Mouse (Mus musculus): ENCODE results near the gene Rsc1a1. TPM values are rescaled to one million over a fixed set of nuclear protein-coding genes. Genes with fewer than 3 reads are reported as not detected.

Rsc1a1 gene
- 0.98 TPM for polyA plus RNA-seq (2017; shearing (Covaris generic))

GRCm38 (mm10) chr4:141685499-141685898 lies at the start of gene Rsc1a1:
Gene Rsc1a1, minus strand, starts transcription at chr4:141685599.

GRCm38 (mm10) chr4:141722731-141723672 lies 37.6 kb upstream of the Rsc1a1 start, which contains the start of gene Ddi2:
Gene Ddi2, minus strand, starts transcription at chr4:141723419.

GRCm38 (mm10) chr4:141664799-141665198 lies 20.6 kb downstream of the Rsc1a1 start, which contains the start of gene Plekhm2:
Gene Plekhm2, minus strand, starts transcription at chr4:141664899.

Other genes with a start within 250 kb of the Rsc1a1 start
- not detected for gene Srarp, start 249.5 kb downstream of the Rsc1a1 start, polyA plus RNA-seq (2017; shearing (Covaris generic))
- 41.1 TPM for gene Zbtb17, start 240.9 kb downstream of the Rsc1a1 start, polyA plus RNA-seq (2017; shearing (Covaris generic))
- gene Spen, start 147.0 kb downstream of the Rsc1a1 start, polyA plus RNA-seq (2017; shearing (Covaris generic)), result 21.2 TPM
- not detected for gene Fblim1, start 79.5 kb downstream of the Rsc1a1 start, polyA plus RNA-seq (2017; shearing (Covaris generic))
- 0.35 TPM for gene Tmem82, start 67.0 kb downstream of the Rsc1a1 start, polyA plus RNA-seq (2017; shearing (Covaris generic))
- gene Slc25a34, start 61.8 kb downstream of the Rsc1a1 start, polyA plus RNA-seq (2017; shearing (Covaris generic)), result not detected
- 9.7 TPM for gene Plekhm2, start 20.7 kb downstream of the Rsc1a1 start, polyA plus RNA-seq (2017; shearing (Covaris generic))
- gene Ddi2, start 37.8 kb upstream of the Rsc1a1 start, polyA plus RNA-seq (2017; shearing (Covaris generic)), result 38.8 TPM
- not detected for gene Agmat, start 61.1 kb upstream of the Rsc1a1 start, polyA plus RNA-seq (2017; shearing (Covaris generic))
- gene Dnajc16, start 105.3 kb upstream of the Rsc1a1 start, polyA plus RNA-seq (2017; shearing (Covaris generic)), result 3.6 TPM
- 9.1 TPM for gene Casp9, start 108.0 kb upstream of the Rsc1a1 start, polyA plus RNA-seq (2017; shearing (Covaris generic))
- 0.66 TPM for gene Cela2a, start 140.6 kb upstream of the Rsc1a1 start, polyA plus RNA-seq (2017; shearing (Covaris generic))
- gene Ctrc, start 160.8 kb upstream of the Rsc1a1 start, polyA plus RNA-seq (2017; shearing (Covaris generic)), result not detected
- gene Efhd2, start 189.3 kb upstream of the Rsc1a1 start, polyA plus RNA-seq (2017; shearing (Covaris generic)), result 129 TPM